ENCODE assay signal across 8 mouse cellular contexts in genomic region chr3:8245195-8245789, GRCm38 (mm10).
DNase-seq lines count a peak whose midpoint lies in the region; ATAC-seq lines count a peak whose summit lies in the region.
"Not testable (repeated sequence)": the region's sequence is repeated elsewhere in the genome, so short reads cannot be mapped to it uniquely, and the experiment has no call there.

No protein-coding gene starts in this region.

- H3K4me2 ChIP-seq in forebrain, embryonic 11.5 days (ENCODE audit: low read depth, low read length, severe bottlenecking); lung, embryonic 15.5 days: not testable (repeated sequence)

- H3K9ac ChIP-seq in forebrain, embryonic 11.5 days (ENCODE audit: low read length); lung, embryonic 15.5 days: not testable (repeated sequence)

- not testable (repeated sequence) for H3K27ac ChIP-seq in forebrain, embryonic 11.5 days (ENCODE audit: low read depth, low read length); lung, embryonic 15.5 days

- not testable (repeated sequence) for H3K36me3 ChIP-seq in forebrain, embryonic 11.5 days (ENCODE audit: control insufficient read depth, insufficient read depth, low read length); lung, embryonic 15.5 days

- DNase-seq in MEL-GATA-1-ER (ENCODE audit: extremely low read depth, low read depth) = peak; percentile 94
- peak; percentile 13 for DNase-seq in cerebellum, adult 11 months
- peak; percentile 85 for DNase-seq in forebrain, embryonic 11.5 days (ENCODE audit: low spot score)
- DNase-seq in heart, postnatal 4 days = peak; percentile 47
- peak; percentile 57 for DNase-seq in large intestine, adult 2 months (ENCODE audit: low read depth, low spot score)
- DNase-seq in retina, postnatal 1 day = peak; percentile 60
- DNase-seq in thymus, postnatal 10 days (ENCODE audit: low spot score in 2 of 2) = peak; percentile 51 to 82

- ATAC-seq in forebrain, embryonic 11.5 days (replicated peaks; ENCODE audit: low FRiP score) = peak; percentile 84
- peak; percentile 86 for ATAC-seq in lung, embryonic 15.5 days (ENCODE audit: borderline replicate concordance, extremely low read depth, low FRiP score, low TSS enrichment)

- 73% methylated on average over 2 of the region's 2 CpGs for WGBS in forebrain, embryonic 11.5 days
- 69% methylated on average over 2 of the region's 2 CpGs for WGBS in large intestine, adult 2 months
- WGBS in lung, embryonic 15.5 days = 62% methylated on average over 2 of the region's 2 CpGs

- not testable (repeated sequence) for H3K9me3 ChIP-seq in forebrain, embryonic 11.5 days (ENCODE audit: control insufficient read depth, low read length); lung, embryonic 15.5 days

- not testable (repeated sequence) for H3K4me1 ChIP-seq in forebrain, embryonic 11.5 days (replicated peaks; ENCODE audit: control insufficient read depth, insufficient read depth, low read length); lung, embryonic 15.5 days

- not testable (repeated sequence) for H3K4me3 ChIP-seq in forebrain, embryonic 11.5 days (ENCODE audit: low read depth, low read length); lung, embryonic 15.5 days

- not testable (repeated sequence) for H3K27me3 ChIP-seq in forebrain, embryonic 11.5 days (ENCODE audit: control insufficient read depth, insufficient read depth, low read length); lung, embryonic 15.5 days

Comparison
In these comparisons a context has a peak if more than half of its experiments do, and no peak if none do; other contexts are left out.
1. DNase-seq: peak in every context shown above with its lines; median percentile 94 in MEL-GATA-1-ER; 85 in forebrain, embryonic 11.5 days; 66 in thymus, postnatal 10 days; 60 in retina, postnatal 1 day; 57 in large intestine, adult 2 months; 47 in heart, postnatal 4 days; 13 in cerebellum, adult 11 months.